Comparison of ENCODE assay signal across 19 mouse cellular contexts in genomic region chr1:191496676-191497075, GRCm38 (mm10).
"Had no signal": no experiment of that assay in that cellular context is flagged by ENCODE, and none has a peak within 500 bp of the region (broad histone marks: within the 10 kb centered on the region; RNA-seq: fewer than 3 reads in every experiment).

No protein-coding gene starts in this region.

- H3K9ac ChIP-seq: liver, postnatal 0 days; lung, embryonic 15.5 days; midbrain, embryonic 12.5 days; neural tube, embryonic 13.5 days; neural tube, embryonic 15.5 days; stomach, embryonic 15.5 days had no signal

- H3K27me3 ChIP-seq: lung, embryonic 15.5 days; midbrain, embryonic 12.5 days; neural tube, embryonic 13.5 days; neural tube, embryonic 15.5 days; stomach, embryonic 15.5 days had no signal

- H3K9me3 ChIP-seq: lung, embryonic 15.5 days; midbrain, embryonic 10.5 days; midbrain, embryonic 12.5 days; neural tube, embryonic 13.5 days; neural tube, embryonic 15.5 days; stomach, embryonic 15.5 days had no signal

- ATAC-seq: liver, postnatal 0 days; lung, postnatal 0 days; midbrain, embryonic 16.5 days had no signal

- H3K36me3 ChIP-seq: lung, embryonic 15.5 days; midbrain, embryonic 10.5 days; midbrain, embryonic 12.5 days; neural tube, embryonic 13.5 days; neural tube, embryonic 15.5 days; stomach, embryonic 15.5 days had no signal

- H3K4me3 ChIP-seq: lung, embryonic 15.5 days; midbrain, embryonic 10.5 days; midbrain, embryonic 12.5 days; myocyte; neural tube, embryonic 13.5 days; neural tube, embryonic 15.5 days; stomach, embryonic 15.5 days had no signal

- H3K27ac ChIP-seq: lung, embryonic 15.5 days; midbrain, embryonic 10.5 days; midbrain, embryonic 12.5 days; neural tube, embryonic 13.5 days; neural tube, embryonic 15.5 days; stomach, embryonic 15.5 days; stomach, postnatal 0 days had no signal

- DNase-seq: liver, postnatal 0 days; lung, adult 2 months; lung, postnatal 14 days; lung, postnatal 4 days; midbrain, embryonic 14.5 days; right cerebral cortex, postnatal 14 days; thymus, adult 2 months; thymus, postnatal 25 days; thymus, postnatal 4 days had no signal

- H3K4me2 ChIP-seq: lung, embryonic 15.5 days; midbrain, embryonic 12.5 days; neural tube, embryonic 13.5 days; neural tube, embryonic 15.5 days; stomach, embryonic 15.5 days had no signal
